Mouse (Mus musculus) stomach, postnatal 0 days (tissue): ENCODE measurements around the gene Cnksr3.

Experiments
- CTCF ChIP-seq: IDR thresholded peaks from 2 replicates; pipeline ENCODE4 v1.5.1; 2016; ENCODE audit warnings: antibody characterized with exemption, low read depth, mild to moderate bottlenecking, moderate library complexity
- EP300 ChIP-seq: optimal IDR thresholded peaks from 2 replicates; pipeline ENCODE3; 2016; ENCODE audit warnings: antibody characterized with exemption

DNA sequence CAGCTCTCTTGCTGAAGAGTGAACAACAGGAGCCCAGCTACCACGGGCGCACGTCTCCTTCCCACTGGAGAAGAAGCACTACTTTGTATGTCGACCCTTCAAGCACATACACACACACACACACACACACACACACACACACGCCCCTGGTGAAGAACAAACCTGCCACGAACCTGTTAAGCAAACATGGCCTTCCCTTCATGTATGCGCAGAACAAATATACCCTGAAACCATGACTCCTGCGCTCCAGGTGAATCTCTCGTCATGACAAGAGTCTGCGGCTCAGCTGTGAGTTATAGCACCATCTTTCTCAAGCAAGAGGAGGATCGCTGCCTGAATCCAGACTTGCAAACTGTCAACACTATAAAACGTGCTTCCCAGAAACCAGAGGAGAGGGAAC lies 85.2 kb downstream of the Cnksr3 start:
- TF ChIP-seq EP300 (no peak), CTCF (no peak)
